Mouse (Mus musculus) megakaryocyte, adult 5-6 weeks (primary cell): ENCODE results near the gene Enho. TPM values are rescaled to one million over a fixed set of nuclear protein-coding genes. Genes with fewer than 3 reads are reported as not detected.
"Not testable (repeated sequence)": the region's sequence is repeated elsewhere in the genome, so short reads cannot be mapped to it uniquely, and the experiment has no call there.

ENCODE experiments used
- ATAC-seq: 2 replicates; pipeline ENCODE4 v1.8.0; 2016; ENCODE audit warnings: mild to moderate bottlenecking, inconsistent platforms; ENCODE audit not compliant: poor library complexity, severe bottlenecking
- total RNA-seq, 2 experiments: library from RNA; stranded (forward) in 1 of 2; stranded (reverse) in 1 of 2; fragments of 153-499, 151-499 nt in 1 of 2; fragments of 221-1000, 200-1000 nt in 1 of 2; gene quantifications; 2 replicates each; pipeline versions ENCODE4 v1.2.3 to v1.2.4; 2015 to 2017

The Enho gene
- total RNA-seq (2015) = not detected in 2 replicates
- total RNA-seq (2017) = not detected in 2 replicates

DNA sequence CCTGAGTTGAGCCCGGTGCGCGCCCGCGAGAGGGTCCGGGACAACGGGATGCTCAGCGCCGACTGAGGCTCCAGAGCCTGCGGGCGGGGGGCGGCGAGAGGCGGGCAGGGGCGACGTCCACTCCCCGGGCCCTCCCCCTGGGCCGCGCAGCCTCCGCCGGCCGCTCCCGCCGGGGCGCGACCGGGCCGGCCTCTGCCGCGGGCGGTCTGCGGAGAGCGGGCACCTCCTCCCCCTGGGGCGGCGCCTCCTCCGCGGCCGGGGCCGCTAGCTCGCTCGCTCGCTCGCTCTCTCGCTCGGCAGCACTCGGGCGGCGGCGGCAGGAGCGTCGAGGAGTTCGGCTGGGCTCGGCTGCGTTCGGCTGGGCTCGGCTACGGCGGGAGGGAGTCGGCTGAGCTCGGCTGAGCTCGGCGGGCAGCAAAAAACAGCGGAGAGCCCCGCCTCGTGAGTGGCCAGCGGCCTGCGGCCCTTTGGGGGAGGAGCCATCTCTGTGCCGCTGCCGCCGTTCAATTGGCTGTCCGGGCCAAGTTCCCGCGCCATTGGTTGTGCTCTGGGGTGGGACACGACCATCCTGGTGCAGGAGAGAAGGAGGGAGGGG is at the start of gene Enho:
TSS of gene Enho (minus strand) at position 412 of the 595 bp plus-strand sequence.
- ATAC-seq = peak; percentile 99

DNA sequence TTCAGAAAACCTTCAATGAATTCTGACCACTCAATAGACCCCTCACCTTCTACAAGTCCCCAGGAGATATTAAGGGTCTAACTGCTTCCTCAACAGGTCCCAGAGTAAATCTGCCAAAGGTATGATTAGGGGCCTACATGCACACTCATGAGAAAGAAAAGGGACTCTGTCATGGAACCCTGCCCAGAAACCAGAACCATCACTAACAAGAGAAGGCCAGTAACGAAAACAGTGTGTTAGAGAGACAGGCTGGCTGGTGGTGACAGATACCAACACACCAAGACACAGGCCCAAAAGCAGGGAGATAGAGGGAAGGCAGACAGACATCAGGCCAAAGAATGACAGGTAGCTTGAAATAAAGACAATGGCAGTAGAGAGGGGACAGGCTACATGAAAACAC is 48.4 kb upstream of the Enho start:
- not testable (repeated sequence) for ATAC-seq

DNA sequence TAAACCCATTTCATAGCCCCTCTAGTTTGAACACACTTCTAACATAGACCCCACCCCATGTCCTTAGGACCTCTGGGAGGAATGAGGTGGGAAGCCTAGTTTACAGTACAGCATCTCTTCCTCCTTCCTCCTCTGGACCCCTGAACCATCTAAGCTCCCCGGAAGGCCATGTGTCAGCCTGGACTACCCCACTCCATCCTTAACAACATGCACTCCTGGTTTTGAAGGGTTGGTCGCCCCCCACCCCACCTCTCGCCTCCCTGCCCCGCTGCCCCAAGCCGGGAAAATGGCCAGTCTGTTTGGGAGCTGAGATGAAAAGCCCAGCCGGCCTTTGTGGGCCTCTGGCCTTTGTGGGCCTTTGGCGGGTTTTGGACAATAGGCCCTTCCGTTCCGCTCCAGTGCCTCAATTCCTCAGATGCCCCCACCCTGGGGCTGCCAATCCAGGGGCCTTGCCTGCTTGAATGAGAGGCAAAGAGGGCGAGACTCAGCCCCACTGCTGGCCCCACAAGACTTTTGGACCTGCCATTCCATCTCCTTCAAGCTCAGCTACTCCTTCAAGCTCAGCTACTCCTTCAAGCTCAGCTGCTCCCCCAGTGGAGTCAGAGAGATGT is 45.9 kb upstream of the Enho start:
- not testable (repeated sequence) for ATAC-seq

DNA sequence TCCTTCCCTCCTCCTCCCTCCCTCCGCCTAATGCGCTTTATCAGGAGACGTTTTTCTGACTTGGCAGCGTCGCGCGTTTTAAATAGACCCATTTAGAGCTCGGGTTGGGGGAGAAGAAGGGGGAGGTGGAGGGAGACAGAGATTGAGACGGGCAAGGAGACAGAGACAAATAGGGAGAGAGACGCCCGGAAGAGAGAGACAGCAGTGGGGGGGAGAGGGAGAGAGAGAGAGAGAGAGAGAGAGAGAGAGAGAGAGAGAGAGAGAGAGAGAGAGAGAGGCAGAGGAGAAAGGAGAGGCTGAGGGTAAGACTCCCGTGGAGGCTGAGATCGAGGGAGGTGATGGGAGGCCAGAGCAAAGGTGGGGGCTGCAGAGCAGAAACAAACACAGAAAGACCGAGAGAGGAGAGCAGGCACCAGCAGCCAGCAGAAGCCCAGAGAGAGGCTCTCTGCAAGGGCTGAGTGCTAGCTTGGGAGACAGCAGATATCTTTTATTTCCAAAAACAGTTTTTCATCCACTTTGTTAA is 44.9 kb upstream of the Enho start:
- not testable (repeated sequence) for ATAC-seq

DNA sequence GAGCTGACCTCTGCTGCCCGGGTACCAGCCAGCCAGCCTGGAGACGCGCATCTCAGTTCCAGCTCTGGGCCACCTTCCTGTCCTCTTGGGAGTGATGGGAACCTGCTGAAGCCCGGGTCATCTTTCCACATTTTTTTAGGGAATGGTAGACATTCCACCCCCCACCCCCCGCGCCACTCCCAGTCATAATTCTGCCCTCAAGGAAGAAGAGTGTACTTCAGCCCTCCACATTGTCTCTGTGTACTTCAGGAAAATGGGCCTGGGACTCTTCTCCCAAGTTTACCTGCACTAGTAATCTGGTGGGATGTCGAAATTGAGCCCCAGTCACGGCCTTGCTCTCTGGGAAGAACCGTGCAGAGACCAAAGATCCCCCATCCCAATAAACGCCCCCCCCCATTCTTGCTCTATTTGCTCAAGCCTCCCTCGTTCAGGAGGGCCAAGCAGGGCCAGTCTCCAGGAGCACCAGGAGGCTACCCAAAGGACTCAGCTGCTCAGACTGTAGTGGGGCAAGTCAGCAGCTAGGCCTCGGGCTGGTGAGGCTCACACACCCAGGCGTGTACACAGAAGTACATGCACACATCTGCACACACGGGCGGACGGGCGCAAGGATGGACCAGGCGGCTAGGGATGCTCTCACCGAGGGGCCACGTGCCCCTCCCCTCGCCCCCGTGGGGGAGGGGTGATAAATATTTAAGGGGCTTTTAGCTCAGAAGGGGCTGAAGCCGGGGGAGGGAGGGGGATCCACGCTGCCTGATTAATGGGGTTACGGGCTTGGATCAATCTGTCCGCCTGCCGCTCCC is 44.2 kb upstream of the Enho start:
- not testable (repeated sequence) for ATAC-seq

DNA sequence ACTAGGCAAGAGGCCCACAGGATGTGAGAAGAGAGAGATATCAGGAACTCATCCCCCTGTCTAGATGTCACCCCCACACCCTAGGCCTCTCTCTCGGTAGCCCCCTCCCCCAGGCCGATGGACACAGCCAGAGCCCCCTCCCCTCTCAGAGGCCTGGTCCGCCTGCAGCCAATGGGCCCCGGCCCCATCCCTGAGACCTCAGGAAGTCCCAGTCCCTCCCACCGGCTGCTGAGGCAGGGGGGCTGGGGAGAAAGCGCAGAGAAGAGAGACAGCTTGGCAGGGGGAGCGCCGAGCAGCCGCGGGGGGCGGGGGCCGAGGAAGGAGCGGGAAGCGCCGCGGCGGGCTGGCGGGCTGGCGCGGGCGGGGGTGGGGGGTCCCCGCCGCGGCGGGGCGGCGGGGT is 43.2 kb upstream of the Enho start:
- ATAC-seq = not testable (repeated sequence)

DNA sequence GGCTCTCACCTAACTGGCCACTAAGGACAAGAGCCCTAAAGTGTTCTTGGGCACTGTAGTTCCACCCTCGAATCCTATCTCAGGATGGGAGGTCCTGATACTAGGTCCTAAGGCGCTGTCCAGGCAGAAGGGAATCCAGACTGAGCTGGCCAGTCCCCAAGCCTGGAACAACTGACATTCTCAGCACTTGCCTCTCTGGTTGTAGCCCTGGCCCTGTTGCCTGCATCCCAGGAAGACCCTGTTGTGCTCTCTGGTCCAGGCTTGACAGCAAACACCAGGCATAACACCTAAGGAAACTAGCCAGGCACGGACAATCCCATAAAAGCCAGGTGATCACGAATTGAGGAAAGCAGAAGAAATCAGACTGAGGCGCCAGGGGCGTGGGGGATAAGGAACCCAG is 42.7 kb upstream of the Enho start:
- ATAC-seq = no peak

DNA sequence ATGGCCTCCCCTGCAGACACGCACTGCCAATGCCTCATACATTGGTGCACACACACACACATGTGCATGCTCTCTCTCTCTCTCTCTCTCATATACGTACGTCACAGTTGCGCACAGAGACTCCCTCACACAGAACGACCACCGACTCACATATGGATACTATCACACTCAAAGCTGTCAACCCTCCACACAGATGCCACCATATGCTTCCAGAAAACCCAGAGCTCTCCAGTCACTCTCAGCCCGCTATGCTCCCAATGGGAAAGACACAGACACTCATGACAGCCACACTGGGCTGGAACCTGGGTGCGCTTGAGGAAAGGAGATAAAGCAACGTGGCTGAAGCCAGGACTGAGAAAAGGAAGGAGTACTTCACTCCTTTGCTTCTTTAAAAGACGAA is 41.8 kb upstream of the Enho start:
- ATAC-seq = no peak

DNA sequence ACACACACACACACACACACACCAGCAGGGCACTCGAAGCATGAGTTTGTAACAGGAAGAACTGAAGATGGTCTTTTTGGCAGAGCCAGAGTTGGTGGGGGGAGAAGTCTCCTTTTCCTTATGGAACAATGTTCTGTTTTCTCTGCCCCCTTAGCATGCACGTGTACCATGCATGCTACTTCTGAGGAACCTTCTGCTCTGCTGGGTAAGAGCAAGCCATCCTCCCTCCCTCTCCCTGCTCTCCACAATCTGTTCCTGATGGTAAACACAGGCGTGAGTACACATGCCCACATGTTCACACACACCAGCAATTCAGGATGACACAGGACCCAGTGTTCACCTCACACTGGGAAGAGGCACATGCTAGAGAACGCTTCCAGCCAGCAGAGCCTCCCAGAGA is 41.1 kb upstream of the Enho start:
- no peak for ATAC-seq

DNA sequence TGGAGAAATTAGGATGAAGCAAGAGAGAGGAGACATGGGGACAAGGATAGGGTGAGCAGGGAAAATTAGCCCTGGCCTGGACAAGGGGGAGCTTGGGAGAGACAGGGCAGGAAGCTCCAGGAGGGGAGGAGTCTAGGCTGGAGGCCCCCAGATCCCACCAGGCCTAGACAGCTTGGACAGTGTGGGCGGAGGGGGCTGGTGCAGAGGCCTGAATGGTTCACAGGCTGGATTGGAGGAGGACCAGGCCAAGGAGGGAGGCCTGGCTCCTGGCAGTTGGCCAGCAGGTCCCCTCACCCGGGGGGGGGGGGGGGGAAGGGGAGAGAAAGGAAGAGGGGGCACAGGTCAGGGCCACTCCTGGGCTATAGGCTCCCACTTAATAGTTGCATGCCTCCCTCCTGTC is 39.2 kb upstream of the Enho start:
- no peak for ATAC-seq

DNA sequence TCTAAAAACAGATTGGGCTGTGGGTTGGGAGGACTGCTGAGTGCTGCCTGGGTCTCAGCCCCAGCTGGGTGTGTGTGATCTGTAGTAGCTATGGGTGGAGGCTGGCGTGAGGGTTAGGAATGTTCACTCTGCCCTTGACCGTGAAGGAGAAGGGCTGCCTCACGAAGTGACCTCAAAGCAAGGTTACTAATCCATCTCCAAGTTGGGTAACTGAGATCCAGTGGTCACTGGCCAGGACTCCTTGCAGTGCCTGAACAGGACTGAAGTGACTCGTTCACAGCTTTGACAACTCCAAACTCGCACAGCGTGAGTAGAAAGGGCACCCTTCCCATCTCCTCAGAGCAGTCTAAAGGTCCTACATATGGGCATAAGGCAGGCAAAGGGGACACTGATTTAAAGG is 38.7 kb upstream of the Enho start:
- no peak for ATAC-seq

DNA sequence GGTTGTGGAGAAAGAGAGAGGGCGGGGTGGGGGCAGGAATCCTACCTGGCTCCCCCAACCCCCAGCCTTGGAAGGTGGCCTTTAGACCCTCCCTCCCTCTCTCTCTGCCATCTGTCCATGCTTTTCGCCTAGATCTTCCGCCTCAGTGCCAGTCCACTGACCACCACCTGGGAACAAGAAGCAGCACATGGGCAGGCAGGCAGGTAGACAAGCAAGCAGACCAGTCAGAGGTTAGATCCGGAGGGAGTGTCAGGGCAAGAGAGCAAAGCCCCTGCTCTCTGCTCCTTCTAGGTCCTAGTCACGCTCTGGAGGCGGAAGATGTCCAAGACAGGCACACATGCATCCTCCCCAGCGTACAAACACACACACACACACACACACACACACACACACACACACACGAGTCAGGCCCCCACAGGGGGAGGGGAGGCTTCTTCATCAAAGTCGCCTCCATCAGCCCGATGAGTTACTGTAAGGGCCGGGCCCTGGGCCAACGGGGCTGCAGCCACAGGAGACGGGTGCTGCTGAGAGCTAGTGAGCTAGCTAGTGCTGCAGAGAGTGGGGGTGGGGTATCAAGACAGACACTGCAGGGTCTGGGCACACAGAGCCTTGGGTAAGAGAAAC is 37.0 kb upstream of the Enho start:
- no peak for ATAC-seq

DNA sequence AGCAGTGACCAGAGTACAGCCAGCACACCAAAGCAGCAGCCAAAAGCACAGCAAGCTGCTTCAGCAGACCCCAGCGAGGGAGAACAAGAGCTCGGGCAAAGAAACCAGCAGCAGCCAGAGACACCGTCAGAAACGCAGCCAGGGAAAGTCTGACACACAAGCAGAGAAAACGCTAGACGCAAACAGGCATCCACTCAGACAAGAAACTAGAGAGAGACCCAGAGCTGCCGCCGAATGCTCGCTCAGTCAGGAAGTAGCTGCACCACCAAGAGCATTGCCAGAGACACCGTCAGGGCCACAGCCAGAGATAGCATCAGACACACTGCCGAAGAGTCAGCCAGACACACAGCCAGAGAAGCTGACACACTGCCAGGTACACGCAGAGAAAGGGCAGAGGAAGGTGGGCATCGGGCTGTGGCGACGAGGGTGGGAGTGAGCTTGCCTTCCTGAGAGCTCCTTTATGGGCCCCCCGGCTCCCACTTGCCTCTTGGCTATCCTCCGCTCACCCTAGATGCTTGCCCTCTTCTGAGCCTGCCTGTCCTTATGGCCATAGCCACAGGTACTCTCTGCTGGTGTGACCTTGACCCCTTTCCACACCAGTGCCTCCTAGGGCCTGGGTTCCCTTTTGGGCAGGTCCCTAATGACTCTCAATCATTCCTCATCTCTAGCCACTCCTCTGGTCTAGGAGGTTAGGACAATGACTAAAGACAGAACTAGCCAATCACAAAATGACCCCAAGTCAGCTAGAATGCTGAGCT is 36.3 kb upstream of the Enho start:
- ATAC-seq = no peak

DNA sequence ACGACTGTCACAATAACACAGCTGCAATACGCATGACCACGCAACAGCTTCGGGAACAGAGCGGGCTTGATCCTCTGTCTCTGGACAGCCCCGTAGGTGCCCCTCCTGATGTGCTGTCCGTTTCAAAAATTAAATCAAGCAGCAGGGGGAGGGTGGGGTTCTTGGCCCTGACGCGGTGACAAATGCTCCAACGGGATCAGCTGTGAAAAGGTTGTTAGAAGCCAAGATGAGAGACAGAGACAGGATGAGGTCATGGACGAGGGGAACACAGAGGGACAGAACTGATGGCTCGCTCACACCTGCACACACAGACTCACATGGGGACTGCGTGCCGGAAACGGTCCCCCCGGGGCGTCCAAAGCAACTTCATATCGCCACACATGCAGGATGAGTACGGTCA is 33.1 kb upstream of the Enho start:
- no peak for ATAC-seq

DNA sequence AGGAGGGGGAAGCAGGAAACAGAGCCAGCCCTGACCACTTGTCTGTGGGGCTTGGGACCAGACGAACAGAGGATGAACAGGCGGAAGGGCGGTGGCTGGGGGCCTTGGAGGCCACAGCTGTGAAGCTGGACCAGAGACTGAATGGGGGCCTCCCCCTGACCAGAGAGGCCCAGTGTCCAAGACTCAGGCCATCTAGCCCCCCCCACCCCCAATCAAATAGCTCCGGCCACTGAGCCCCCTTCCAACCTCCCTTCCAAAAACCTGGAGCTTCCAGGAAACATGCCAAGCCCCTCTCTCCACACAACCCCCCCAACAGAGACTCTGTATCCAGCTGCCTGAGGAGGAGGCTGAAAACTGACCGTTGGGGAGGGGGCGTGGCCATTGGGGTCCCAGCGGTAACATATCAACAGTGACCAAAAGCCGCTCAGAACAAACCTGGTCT is 32.4 kb upstream of the Enho start:
- ATAC-seq = no peak

DNA sequence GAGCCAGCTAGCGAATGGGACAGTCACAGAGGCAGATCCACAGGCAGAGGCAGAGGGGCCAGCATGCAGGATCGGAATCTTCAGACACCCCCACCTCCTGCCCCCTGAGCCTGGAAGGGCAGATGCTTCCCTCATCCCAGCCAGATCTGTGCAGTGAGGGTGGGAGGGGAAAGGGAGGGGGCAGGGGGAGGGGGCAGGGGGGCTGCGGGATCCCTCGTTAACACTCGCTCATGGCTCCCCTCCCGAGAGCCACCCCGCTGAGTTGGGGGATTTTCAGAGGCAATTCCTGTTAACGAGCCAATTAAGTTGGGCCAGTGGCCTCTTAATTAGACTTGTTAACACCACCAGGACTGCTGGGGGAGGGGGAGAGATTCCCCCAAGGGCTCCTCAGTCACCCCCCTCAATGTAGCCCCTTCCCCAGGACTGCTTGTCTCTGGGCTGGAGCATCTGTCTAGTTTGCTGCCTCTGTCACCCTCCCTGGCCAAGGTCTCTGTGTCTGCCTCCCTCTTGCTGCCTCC is 31.9 kb upstream of the Enho start:
- ATAC-seq = no peak

DNA sequence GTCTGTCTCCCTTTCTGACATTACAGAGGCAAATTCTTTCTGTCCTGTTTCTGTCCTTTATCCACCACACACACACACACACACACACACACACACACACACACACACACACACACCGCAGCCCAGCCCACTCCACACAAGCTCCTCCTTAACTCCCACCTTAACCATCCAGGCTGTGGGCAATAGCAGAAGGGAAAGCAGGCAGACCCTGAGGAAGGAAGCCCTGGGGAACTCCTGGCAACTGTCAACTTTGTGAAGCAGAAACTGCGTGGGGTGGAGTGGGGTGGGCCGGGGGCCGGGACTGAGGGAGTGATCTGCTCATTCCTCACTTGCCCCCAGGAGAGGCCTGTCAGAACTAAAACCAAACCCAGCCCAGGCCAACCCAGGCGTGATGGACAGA is 31.4 kb upstream of the Enho start:
- no peak for ATAC-seq

DNA sequence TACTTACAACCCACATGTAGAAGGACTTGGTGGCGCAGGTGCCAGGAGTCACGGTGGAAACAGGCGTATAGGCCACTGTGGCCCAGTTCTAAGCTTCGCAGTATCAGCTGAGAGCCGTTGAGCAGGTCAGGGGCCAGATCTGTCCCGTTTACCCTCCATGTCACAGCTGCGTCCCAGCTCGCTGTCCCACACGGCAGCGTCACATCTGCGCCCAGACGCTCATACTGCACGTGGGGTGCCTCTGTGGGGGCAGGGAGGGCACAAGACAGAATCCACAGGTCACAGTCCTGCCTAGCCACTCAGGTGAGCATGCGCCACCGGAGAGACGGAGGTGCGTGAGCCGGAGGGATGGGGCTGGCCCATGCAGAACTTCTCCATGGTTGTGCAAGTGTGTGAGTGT is 30.7 kb upstream of the Enho start:
- ATAC-seq = no peak

DNA sequence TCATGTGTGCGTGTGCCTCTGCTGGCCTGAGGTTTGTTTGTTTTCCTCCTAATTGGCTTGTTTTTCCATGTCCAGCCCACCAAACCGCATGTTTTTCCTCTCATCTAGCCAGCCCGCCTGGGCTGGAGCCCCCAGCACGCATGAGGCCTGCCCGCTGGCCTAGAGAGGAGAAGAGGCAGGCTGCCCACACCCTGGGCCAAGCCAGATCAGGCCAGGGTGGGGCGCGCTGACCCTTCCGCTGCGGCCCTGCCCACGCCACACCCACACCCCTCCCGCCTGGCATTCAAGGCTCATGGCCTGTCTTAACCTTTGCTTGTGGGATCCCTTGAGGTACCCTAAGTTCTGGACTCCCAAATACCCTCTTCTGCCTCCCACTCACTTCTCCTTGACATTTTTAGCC is 26.5 kb upstream of the Enho start:
- no peak for ATAC-seq

DNA sequence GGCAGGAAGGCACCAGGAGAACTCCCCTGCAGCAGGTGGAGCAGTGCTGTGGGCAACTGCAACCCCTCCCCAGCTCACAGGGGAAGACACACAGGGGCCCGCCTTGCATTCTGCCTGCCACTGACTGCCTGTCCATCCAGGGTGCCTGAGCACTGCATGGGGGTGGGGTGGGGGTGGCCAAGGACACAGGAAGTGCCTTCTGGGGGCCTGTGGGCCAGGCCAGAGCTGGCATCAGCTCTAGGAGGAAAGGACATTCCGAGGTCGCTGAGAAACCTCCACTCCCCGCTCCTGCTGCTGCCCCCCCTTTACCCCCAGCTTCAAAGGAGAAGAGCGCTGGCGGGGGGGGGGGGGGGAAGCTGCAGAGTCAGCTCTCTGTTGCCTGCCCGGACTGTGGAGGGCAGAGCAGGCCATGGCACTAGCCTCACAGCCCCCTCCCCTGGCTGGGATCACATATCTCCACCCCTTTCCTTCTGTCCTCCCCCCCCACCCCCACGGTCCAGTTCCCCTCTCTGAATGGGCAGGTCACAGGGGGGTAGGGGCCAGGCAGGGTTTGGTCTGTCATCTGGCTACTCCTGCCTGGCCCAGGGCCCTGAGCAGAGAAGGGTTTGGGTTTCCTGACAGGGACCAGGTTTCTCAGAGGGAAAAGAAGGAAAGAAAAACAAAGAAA is 25.0 kb upstream of the Enho start:
- ATAC-seq = no peak
